Mouse (Mus musculus): ENCODE results near the gene Grm4. TPM values are rescaled to one million over a fixed set of nuclear protein-coding genes. Genes with fewer than 3 reads are reported as not detected.

The Grm4 gene
- polyA plus RNA-seq, 1 experiment: 21.6 TPM

GRCm38 (mm10) chr17:27424356-27424755 lies 96.8 kb downstream of the Grm4 start:
- Histone ChIP-seq H3K4me1 (ENCODE audit: control insufficient read depth, insufficient read depth, low read length) (no peaks in the 10 kb centered on the region; the same call in 1 of the 2 replicates), H3K4me3 (ENCODE audit: insufficient read depth, low read length) (no peak overlapping the region), H3K27ac (ENCODE audit: insufficient read depth, low read length) (no peak overlapping the region)
- no peak for TF ChIP-seq POLR2A (IDR thresholded peaks at IDR 0.05; ENCODE audit: extremely low read depth, insufficient read depth, low read length)
- no peak for TF ChIP-seq CTCF (IDR thresholded peaks at IDR 0.05; ENCODE audit: extremely low read depth, insufficient read depth, low read length)

- TF ChIP-seq POLR2A (IDR thresholded peaks at IDR 0.05; ENCODE audit: extremely low read depth, insufficient read depth, low read length) (no peak), CTCF (IDR thresholded peaks at IDR 0.05; ENCODE audit: extremely low read depth, insufficient read depth, low read length) (no peak)
- H3K27ac ChIP-seq (ENCODE audit: insufficient read depth, low read length): no peak overlapping the region
- H3K4me1 ChIP-seq (ENCODE audit: control insufficient read depth, insufficient read depth, low read length): no peaks in the 10 kb centered on the region; the same call in 1 of the 2 replicates
- H3K4me3 ChIP-seq (ENCODE audit: insufficient read depth, low read length): no peak overlapping the region
Measured at GRCm38 (mm10) chr17:27422726-27423381, 98.3 kb downstream of the Grm4 start.

- no peaks in the 10 kb centered on the region; the same call in 1 of the 2 replicates for H3K4me1 ChIP-seq (ENCODE audit: control insufficient read depth, insufficient read depth, low read length)
- TF ChIP-seq CTCF (IDR thresholded peaks at IDR 0.05; ENCODE audit: extremely low read depth, insufficient read depth, low read length) (no peak), POLR2A (IDR thresholded peaks at IDR 0.05; ENCODE audit: extremely low read depth, insufficient read depth, low read length) (no peak)
- no peak overlapping the region for H3K4me3 ChIP-seq (ENCODE audit: insufficient read depth, low read length)
- no peak overlapping the region for H3K27ac ChIP-seq (ENCODE audit: insufficient read depth, low read length)
Measured at GRCm38 (mm10) chr17:27422371-27422725, 98.9 kb downstream of the Grm4 start.

- Histone ChIP-seq H3K4me3 (ENCODE audit: insufficient read depth, low read length) (no peak overlapping the region), H3K27ac (ENCODE audit: insufficient read depth, low read length) (no peak overlapping the region), H3K4me1 (ENCODE audit: control insufficient read depth, insufficient read depth, low read length) (no peaks in the 10 kb centered on the region; the same call in 1 of the 2 replicates)
- TF ChIP-seq POLR2A (IDR thresholded peaks at IDR 0.05; ENCODE audit: extremely low read depth, insufficient read depth, low read length) (no peak), CTCF (IDR thresholded peaks at IDR 0.05; ENCODE audit: extremely low read depth, insufficient read depth, low read length) (no peak)
Measured at GRCm38 (mm10) chr17:27421837-27422236, 99.4 kb downstream of the Grm4 start.

- H3K27ac ChIP-seq (ENCODE audit: insufficient read depth, low read length): no peak overlapping the region
- no peak for TF ChIP-seq POLR2A (IDR thresholded peaks at IDR 0.05; ENCODE audit: extremely low read depth, insufficient read depth, low read length)
- no peaks in the 10 kb centered on the region for H3K4me1 ChIP-seq (ENCODE audit: control insufficient read depth, insufficient read depth, low read length)
- H3K4me3 ChIP-seq (ENCODE audit: insufficient read depth, low read length): no peak overlapping the region
Measured at GRCm38 (mm10) chr17:27409006-27409405, 112.2 kb downstream of the Grm4 start.

GRCm38 (mm10) chr17:27408531-27408930 lies 112.7 kb downstream of the Grm4 start:
- Histone ChIP-seq H3K4me1 (ENCODE audit: control insufficient read depth, insufficient read depth, low read length) (no peaks in the 10 kb centered on the region), H3K27ac (ENCODE audit: insufficient read depth, low read length) (no peak overlapping the region), H3K4me3 (ENCODE audit: insufficient read depth, low read length) (no peak overlapping the region)
- no peak for TF ChIP-seq CTCF (IDR thresholded peaks at IDR 0.05; ENCODE audit: extremely low read depth, insufficient read depth, low read length)
- no peak for TF ChIP-seq POLR2A (IDR thresholded peaks at IDR 0.05; ENCODE audit: extremely low read depth, insufficient read depth, low read length)

GRCm38 (mm10) chr17:27406956-27407355 lies 114.2 kb downstream of the Grm4 start:
- Histone ChIP-seq H3K4me3 (ENCODE audit: insufficient read depth, low read length) (no peak overlapping the region), H3K4me1 (ENCODE audit: control insufficient read depth, insufficient read depth, low read length) (no peaks in the 10 kb centered on the region), H3K27ac (ENCODE audit: insufficient read depth, low read length) (no peak overlapping the region)
- no peak for TF ChIP-seq CTCF (IDR thresholded peaks at IDR 0.05; ENCODE audit: extremely low read depth, insufficient read depth, low read length)
- TF ChIP-seq POLR2A (IDR thresholded peaks at IDR 0.05; ENCODE audit: extremely low read depth, insufficient read depth, low read length): no peak

- no peak for TF ChIP-seq CTCF (IDR thresholded peaks at IDR 0.05; ENCODE audit: extremely low read depth, insufficient read depth, low read length)
- no peak for TF ChIP-seq POLR2A (IDR thresholded peaks at IDR 0.05; ENCODE audit: extremely low read depth, insufficient read depth, low read length)
- Histone ChIP-seq H3K4me1 (ENCODE audit: control insufficient read depth, insufficient read depth, low read length) (no peaks in the 10 kb centered on the region), H3K27ac (ENCODE audit: insufficient read depth, low read length) (no peak overlapping the region), H3K4me3 (ENCODE audit: insufficient read depth, low read length) (no peak overlapping the region)
Measured at GRCm38 (mm10) chr17:27405376-27406024, 115.7 kb downstream of the Grm4 start.

- no peak overlapping the region for H3K27ac ChIP-seq (ENCODE audit: insufficient read depth, low read length)
- no peaks in the 10 kb centered on the region for H3K4me1 ChIP-seq (ENCODE audit: control insufficient read depth, insufficient read depth, low read length)
- TF ChIP-seq POLR2A (IDR thresholded peaks at IDR 0.05; ENCODE audit: extremely low read depth, insufficient read depth, low read length) (no peak), CTCF (IDR thresholded peaks at IDR 0.05; ENCODE audit: extremely low read depth, insufficient read depth, low read length) (no peak)
- no peak overlapping the region for H3K4me3 ChIP-seq (ENCODE audit: insufficient read depth, low read length)
Measured at GRCm38 (mm10) chr17:27401200-27401599, 120.0 kb downstream of the Grm4 start.

GRCm38 (mm10) chr17:27393931-27394330 lies 127.3 kb downstream of the Grm4 start:
- Histone ChIP-seq H3K4me1 (ENCODE audit: control insufficient read depth, insufficient read depth, low read length) (no peaks in the 10 kb centered on the region), H3K27ac (ENCODE audit: insufficient read depth, low read length) (no peak overlapping the region), H3K4me3 (ENCODE audit: insufficient read depth, low read length) (no peak overlapping the region)
- no peak for TF ChIP-seq CTCF (IDR thresholded peaks at IDR 0.05; ENCODE audit: extremely low read depth, insufficient read depth, low read length)
- no peak for TF ChIP-seq POLR2A (IDR thresholded peaks at IDR 0.05; ENCODE audit: extremely low read depth, insufficient read depth, low read length)
